Mouse (Mus musculus): ENCODE measurements around the gene Fgf11. TPM values are rescaled to one million over a fixed set of nuclear protein-coding genes. Genes with fewer than 3 reads are reported as not detected.

Fgf11 gene
- polyA plus RNA-seq, 1 experiment from 2014 or later, result 2.5 TPM

GRCm38 (mm10) chr11:69823456-69823855 is 21.8 kb upstream of the Fgf11 start:
- peaks cover 7% of the 10 kb centered on the region for H3K36me3 ChIP-seq (ENCODE audit: control insufficient read depth, insufficient read depth, low read length)
- H3K27ac ChIP-seq (ENCODE audit: low read depth, low read length), result no peak overlapping the region
- 73% methylated on average over 2 of the region's 2 CpGs for WGBS (ENCODE audit: insufficient replicate concordance)
- no peaks in the 10 kb centered on the region for H3K4me1 ChIP-seq (ENCODE audit: control insufficient read depth, insufficient read depth, low read length)
- H3K9me3 ChIP-seq (replicated peaks; ENCODE audit: control insufficient read depth, low read length), result no peaks in the 10 kb centered on the region
- no peaks in the 10 kb centered on the region for H3K27me3 ChIP-seq (ENCODE audit: control insufficient read depth, insufficient read depth, low read length)
- no peak overlapping the region for H3K9ac ChIP-seq (ENCODE audit: low read depth, low read length)
- H3K4me2 ChIP-seq, result no peak overlapping the region
- no peak for ATAC-seq (replicated peaks; ENCODE audit: insufficient number of reproducible peaks, low FRiP score, low TSS enrichment)
- no peak overlapping the region for H3K4me3 ChIP-seq (ENCODE audit: low read depth, low read length)

DNA sequence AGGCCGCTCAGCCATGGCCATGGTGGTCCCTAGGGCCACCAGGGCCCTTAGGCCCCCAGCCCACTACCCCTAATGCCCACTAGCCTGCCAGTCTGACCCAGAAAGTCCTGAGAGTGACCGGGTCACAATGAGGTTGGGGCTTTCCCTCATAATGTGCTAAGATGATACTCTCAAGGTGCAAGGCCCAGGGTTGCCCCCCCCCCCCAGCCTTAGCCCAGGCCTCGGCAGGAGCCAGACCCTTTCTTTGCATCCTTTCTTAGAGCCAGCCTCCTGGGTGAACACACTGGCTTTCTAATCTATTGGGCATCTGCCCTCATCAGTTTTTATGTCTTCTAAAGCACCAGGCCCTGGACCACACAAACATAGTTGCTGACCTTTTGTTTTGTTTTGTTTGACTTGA is 20.4 kb upstream of the Fgf11 start, which contains the start of gene Spem1:
Gene Spem1, minus strand, starts transcription at position 101 of the 400 bp plus-strand sequence.
- WGBS (ENCODE audit: insufficient replicate concordance), result 74% methylated on average over 3 of the region's 3 CpGs
- H3K4me3 ChIP-seq (ENCODE audit: low read depth, low read length), result no peak within 1 kb of the TSS

GRCm38 (mm10) chr11:69818871-69819270 is 17.2 kb upstream of the Fgf11 start:
- no peaks in the 10 kb centered on the region for H3K36me3 ChIP-seq (ENCODE audit: control insufficient read depth, insufficient read depth, low read length)
- H3K4me2 ChIP-seq, result no peak overlapping the region
- 0 out of 2 replicates have a peak, but pooled peaks cover 2% of the 10 kb centered on the region for H3K27me3 ChIP-seq (ENCODE audit: control insufficient read depth, insufficient read depth, low read length)
- no peak overlapping the region for H3K9ac ChIP-seq (ENCODE audit: low read depth, low read length)
- H3K4me3 ChIP-seq (ENCODE audit: low read depth, low read length), result no peak overlapping the region
- no peak for ATAC-seq (replicated peaks; ENCODE audit: insufficient number of reproducible peaks, low FRiP score, low TSS enrichment)
- H3K4me1 ChIP-seq (ENCODE audit: control insufficient read depth, insufficient read depth, low read length), result no peaks in the 10 kb centered on the region
- WGBS (ENCODE audit: insufficient replicate concordance), result 82% methylated on average over 8 of the region's 8 CpGs
- H3K27ac ChIP-seq (ENCODE audit: low read depth, low read length), result no peak overlapping the region
- H3K9me3 ChIP-seq (replicated peaks; ENCODE audit: control insufficient read depth, low read length), result no peaks in the 10 kb centered on the region

More for the DNA sequence above, 20.4 kb upstream of the Fgf11 start, which contains the start of gene Spem1:
- H3K36me3 ChIP-seq (ENCODE audit: control insufficient read depth, insufficient read depth, low read length), result peaks cover 3% of the 10 kb centered on the region
- no peaks in the 10 kb centered on the region for H3K9me3 ChIP-seq (replicated peaks; ENCODE audit: control insufficient read depth, low read length)
- no peak within 1 kb of the TSS for H3K4me2 ChIP-seq
- no peaks in the 10 kb centered on the region for H3K27me3 ChIP-seq (ENCODE audit: control insufficient read depth, insufficient read depth, low read length)
- no peak for ATAC-seq (replicated peaks; ENCODE audit: insufficient number of reproducible peaks, low FRiP score, low TSS enrichment)
- no peak within 1 kb of the TSS for H3K27ac ChIP-seq (ENCODE audit: low read depth, low read length)
- no peaks in the 10 kb centered on the region for H3K4me1 ChIP-seq (ENCODE audit: control insufficient read depth, insufficient read depth, low read length)
- no peak within 1 kb of the TSS for H3K9ac ChIP-seq (ENCODE audit: low read depth, low read length)

DNA sequence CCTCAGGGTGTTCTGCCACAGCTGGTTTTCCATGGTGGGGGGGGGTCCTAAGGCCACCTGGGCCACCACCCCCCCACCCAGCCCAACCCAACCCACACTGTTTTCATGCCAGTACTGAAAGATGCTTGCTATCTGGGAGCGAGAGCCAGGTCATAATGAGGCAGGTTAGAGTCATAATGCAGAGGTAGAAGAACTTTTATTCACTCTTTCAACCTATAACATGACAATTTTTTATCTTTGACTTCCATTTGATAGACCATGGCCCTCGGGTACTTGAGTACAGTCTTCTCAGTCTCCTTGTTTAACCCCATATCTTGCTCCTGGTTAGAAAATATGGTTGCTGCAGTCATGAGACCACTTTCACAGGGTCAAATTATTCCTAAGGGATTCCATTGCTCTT is 16.7 kb upstream of the Fgf11 start, which contains the start of gene Spem2:
Gene Spem2, minus strand, starts transcription at position 101 of the 400 bp plus-strand sequence.
- H3K4me1 ChIP-seq (ENCODE audit: control insufficient read depth, insufficient read depth, low read length), result no peaks in the 10 kb centered on the region
- H3K27ac ChIP-seq (ENCODE audit: low read depth, low read length), result no peak within 1 kb of the TSS
- no peaks in the 10 kb centered on the region for H3K36me3 ChIP-seq (ENCODE audit: control insufficient read depth, insufficient read depth, low read length)
- no peak within 1 kb of the TSS for H3K4me2 ChIP-seq
- no peak within 1 kb of the TSS for H3K4me3 ChIP-seq (ENCODE audit: low read depth, low read length)
- no peak within 1 kb of the TSS for H3K9ac ChIP-seq (ENCODE audit: low read depth, low read length)
- H3K9me3 ChIP-seq (replicated peaks; ENCODE audit: control insufficient read depth, low read length), result no peaks in the 10 kb centered on the region
- ATAC-seq (replicated peaks; ENCODE audit: insufficient number of reproducible peaks, low FRiP score, low TSS enrichment), result no peak
- 61% methylated on average over 2 of the region's 2 CpGs for WGBS (ENCODE audit: insufficient replicate concordance)
- H3K27me3 ChIP-seq (ENCODE audit: control insufficient read depth, insufficient read depth, low read length), result 0 out of 2 replicates have a peak, but pooled peaks cover 2% of the 10 kb centered on the region

- 89% methylated on average over 12 of the region's 12 CpGs for WGBS (ENCODE audit: insufficient replicate concordance)
- Histone ChIP-seq H3K27me3 (ENCODE audit: control insufficient read depth, insufficient read depth, low read length) (0 out of 2 replicates have a peak, but pooled peaks cover 2% of the 10 kb centered on the region), H3K9me3 (replicated peaks; ENCODE audit: control insufficient read depth, low read length) (no peaks in the 10 kb centered on the region), H3K27ac (ENCODE audit: low read depth, low read length) (no peak overlapping the region), H3K4me3 (ENCODE audit: low read depth, low read length) (no peak overlapping the region), H3K9ac (ENCODE audit: low read depth, low read length) (no peak overlapping the region), H3K4me2 (no peak overlapping the region), H3K4me1 (ENCODE audit: control insufficient read depth, insufficient read depth, low read length) (no peaks in the 10 kb centered on the region), H3K36me3 (ENCODE audit: control insufficient read depth, insufficient read depth, low read length) (no peaks in the 10 kb centered on the region)
- no peak for ATAC-seq (replicated peaks; ENCODE audit: insufficient number of reproducible peaks, low FRiP score, low TSS enrichment)
These were observed 14.9 kb upstream of the Fgf11 start for GRCm38 (mm10) chr11:69816520-69816919.

DNA sequence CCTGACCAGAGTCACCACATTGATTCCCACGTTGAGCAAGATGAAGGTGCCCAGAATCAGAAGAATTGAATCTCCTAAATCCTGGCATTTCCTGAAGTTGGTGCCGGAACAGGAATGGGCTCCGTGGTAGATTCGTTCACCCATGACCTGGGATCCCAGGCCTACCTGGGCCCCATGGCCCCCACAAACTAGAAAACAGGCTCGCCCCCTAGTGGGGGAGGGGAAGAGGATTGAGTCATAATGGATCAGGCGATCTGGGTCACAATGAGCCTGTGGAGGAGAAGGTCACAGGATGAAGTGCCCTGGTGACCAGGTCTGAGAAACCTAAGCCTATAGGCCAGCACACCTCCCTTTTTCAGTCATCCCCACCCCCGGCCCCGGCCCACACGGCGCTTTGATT is 13.5 kb upstream of the Fgf11 start, which contains the start of gene Gm39566:
Gene Gm39566, minus strand, starts transcription at position 144 of the 400 bp plus-strand sequence.
- no peak within 1 kb of the TSS for H3K4me2 ChIP-seq
- no peak within 1 kb of the TSS for H3K9ac ChIP-seq (ENCODE audit: low read depth, low read length)
- H3K36me3 ChIP-seq (ENCODE audit: control insufficient read depth, insufficient read depth, low read length), result no peaks in the 10 kb centered on the region
- no peak within 1 kb of the TSS for H3K27ac ChIP-seq (ENCODE audit: low read depth, low read length)
- H3K4me3 ChIP-seq (ENCODE audit: low read depth, low read length), result no peak within 1 kb of the TSS
- H3K9me3 ChIP-seq (replicated peaks; ENCODE audit: control insufficient read depth, low read length), result no peaks in the 10 kb centered on the region
- 52% methylated on average over 10 of the region's 10 CpGs for WGBS (ENCODE audit: insufficient replicate concordance)
- 0 out of 2 replicates have a peak, but pooled peaks cover 2% of the 10 kb centered on the region for H3K27me3 ChIP-seq (ENCODE audit: control insufficient read depth, insufficient read depth, low read length)
- H3K4me1 ChIP-seq (ENCODE audit: control insufficient read depth, insufficient read depth, low read length), result no peaks in the 10 kb centered on the region
- ATAC-seq (replicated peaks; ENCODE audit: insufficient number of reproducible peaks, low FRiP score, low TSS enrichment), result no peak

DNA sequence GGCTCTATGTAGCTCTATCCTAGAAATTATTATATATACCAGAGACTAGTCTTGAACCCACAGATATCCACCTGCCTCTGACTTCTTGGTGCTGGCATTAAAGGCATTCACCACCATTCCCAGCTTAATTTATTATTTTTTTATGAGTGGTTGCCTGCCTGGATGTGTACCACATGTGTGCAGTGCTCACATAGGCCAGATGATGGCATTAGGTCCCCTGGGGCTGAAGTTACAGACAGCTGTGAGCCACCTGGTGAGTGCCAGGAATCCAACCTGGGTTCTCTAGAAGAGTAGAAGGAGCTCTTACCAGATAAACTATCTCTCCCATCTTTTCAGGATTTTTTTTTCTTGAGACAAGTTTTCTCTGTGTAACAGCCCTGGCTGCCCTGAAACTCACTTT is 8.6 kb upstream of the Fgf11 start:
- Histone ChIP-seq H3K4me2 (no peak overlapping the region), H3K4me1 (ENCODE audit: control insufficient read depth, insufficient read depth, low read length) (no peaks in the 10 kb centered on the region), H3K36me3 (ENCODE audit: control insufficient read depth, insufficient read depth, low read length) (no peaks in the 10 kb centered on the region), H3K9me3 (replicated peaks; ENCODE audit: control insufficient read depth, low read length) (no peaks in the 10 kb centered on the region), H3K9ac (ENCODE audit: low read depth, low read length) (no peak overlapping the region), H3K27ac (ENCODE audit: low read depth, low read length) (no peak overlapping the region), H3K27me3 (ENCODE audit: control insufficient read depth, insufficient read depth, low read length) (peaks cover 6% of the 10 kb centered on the region; the same call in 1 of the 2 replicates), H3K4me3 (ENCODE audit: low read depth, low read length) (no peak overlapping the region)
- no peak for ATAC-seq (replicated peaks; ENCODE audit: insufficient number of reproducible peaks, low FRiP score, low TSS enrichment)

- no peak for ATAC-seq (replicated peaks; ENCODE audit: insufficient number of reproducible peaks, low FRiP score, low TSS enrichment)
- 81% methylated on average over 2 of the region's 2 CpGs for WGBS (ENCODE audit: insufficient replicate concordance)
- Histone ChIP-seq H3K4me2 (no peak overlapping the region), H3K9ac (ENCODE audit: low read depth, low read length) (no peak overlapping the region), H3K36me3 (ENCODE audit: control insufficient read depth, insufficient read depth, low read length) (no peaks in the 10 kb centered on the region), H3K27me3 (ENCODE audit: control insufficient read depth, insufficient read depth, low read length) (peaks cover 25% of the 10 kb centered on the region), H3K27ac (ENCODE audit: low read depth, low read length) (no peak overlapping the region), H3K9me3 (replicated peaks; ENCODE audit: control insufficient read depth, low read length) (no peaks in the 10 kb centered on the region), H3K4me3 (ENCODE audit: low read depth, low read length) (no peak overlapping the region), H3K4me1 (ENCODE audit: control insufficient read depth, insufficient read depth, low read length) (peaks cover 20% of the 10 kb centered on the region)
These were observed 6.0 kb upstream of the Fgf11 start for GRCm38 (mm10) chr11:69807641-69808040.

GRCm38 (mm10) chr11:69806378-69806777 is 4.7 kb upstream of the Fgf11 start:
- H3K9me3 ChIP-seq (replicated peaks; ENCODE audit: control insufficient read depth, low read length), result no peaks in the 10 kb centered on the region
- no peak overlapping the region for H3K4me2 ChIP-seq
- H3K4me3 ChIP-seq (ENCODE audit: low read depth, low read length), result no peak overlapping the region
- no peak overlapping the region for H3K27ac ChIP-seq (ENCODE audit: low read depth, low read length)
- H3K27me3 ChIP-seq (ENCODE audit: control insufficient read depth, insufficient read depth, low read length), result peaks cover 37% of the 10 kb centered on the region
- no peaks in the 10 kb centered on the region for H3K36me3 ChIP-seq (ENCODE audit: control insufficient read depth, insufficient read depth, low read length)
- no peak overlapping the region for H3K9ac ChIP-seq (ENCODE audit: low read depth, low read length)
- 69% methylated on average over 4 of the region's 4 CpGs for WGBS (ENCODE audit: insufficient replicate concordance)
- peaks cover 23% of the 10 kb centered on the region for H3K4me1 ChIP-seq (ENCODE audit: control insufficient read depth, insufficient read depth, low read length)
- ATAC-seq (replicated peaks; ENCODE audit: insufficient number of reproducible peaks, low FRiP score, low TSS enrichment), result no peak
